Mouse (Mus musculus) lung, adult 2 months (tissue): ENCODE data around the gene Atp11a.

Experiments used
- CTCF ChIP-seq: fragments of 200-500 bp; IDR thresholded peaks from 2 replicates; pipeline ENCODE4 v1.5.1; 2011; ENCODE audit warnings: mild to moderate bottlenecking, low read length, control low read depth; ENCODE audit not compliant: insufficient read depth
- POLR2A ChIP-seq: fragments of 200-500 bp; IDR thresholded peaks from 2 replicates; pipeline ENCODE4 v1.6.1; 2011; ENCODE audit warnings: low read depth, mild to moderate bottlenecking, control low read depth, low read length, borderline replicate concordance; ENCODE audit errors: extremely low read depth

- TF ChIP-seq POLR2A (no peak), CTCF (no peak)
These were observed 136.2 kb downstream of the Atp11a start for GRCm38 (mm10) chr8:12892882-12893446.
